Mouse (Mus musculus): Measurements from ENCODE around the gene Dars2. TPM values are rescaled to one million over a fixed set of nuclear protein-coding genes. Genes with fewer than 3 reads are reported as not detected.

The Dars2 gene
- total RNA-seq, 4 experiments from 2014 or later = 24.5 to 33.5 (median 25.3) TPM

Other genes with a start within 250 kb of the Dars2 start
- 10 to 100 TPM; 31.6 to 45.6 (median 40.4) TPM for gene Rc3h1, start 164.2 kb downstream of the Dars2 start, total RNA-seq (2022)
- gene Serpinc1, start 92.1 kb downstream of the Dars2 start, total RNA-seq (2022) = under 1 TPM in 3 of 4 experiments, not detected in 1; 0.17 to 0.44 (median 0.38) TPM
- 10 to 100 TPM; 13.0 to 20.6 (median 15.3) TPM for gene Zbtb37, start 35.8 kb downstream of the Dars2 start, total RNA-seq (2022)
- 1 to 10 TPM in 2 of 4 experiments, under 1 TPM in 2; 0.34 to 1.2 (median 0.95) TPM for gene Cenpl, start 55 bp upstream of the Dars2 start, total RNA-seq (2022)
- 10 to 100 TPM in 1 of 4 experiments, 1 to 10 TPM in 3; 7.8 to 10.2 (median 9.3) TPM for gene Klhl20, start 60.9 kb upstream of the Dars2 start, total RNA-seq (2022)
- gene Ankrd45, start 72.0 kb upstream of the Dars2 start, total RNA-seq (2022) = 1 to 10 TPM; 3.0 to 8.4 (median 5.2) TPM
- not detected for gene Tex50, start 88.7 kb upstream of the Dars2 start, total RNA-seq (2022)
- gene Prdx6, start 180.6 kb upstream of the Dars2 start, total RNA-seq (2022) = 100 to 1,000 TPM; 324 to 390 (median 370) TPM